Mouse (Mus musculus): Measurements from ENCODE around the gene Tmem116. TPM values are rescaled to one million over a fixed set of nuclear protein-coding genes. Genes with fewer than 3 reads are reported as not detected.

The Tmem116 gene
- polyA plus RNA-seq, 1 experiment = 3.7 TPM

GRCm38 (mm10) chr5:121452906-121453305, 1.2 kb downstream of the Tmem116 start:
- Histone ChIP-seq H3K27ac (replicated peaks; ENCODE audit: low read depth, low read length) (peak overlapping the region; percentile 99), H3K4me1 (ENCODE audit: control insufficient read depth, insufficient read depth, insufficient read length, low read length) (peaks cover 10% of the 10 kb centered on the region), H3K4me3 (ENCODE audit: insufficient read depth, low read depth, low read length) (peak overlapping the region; percentile 76)

DNA sequence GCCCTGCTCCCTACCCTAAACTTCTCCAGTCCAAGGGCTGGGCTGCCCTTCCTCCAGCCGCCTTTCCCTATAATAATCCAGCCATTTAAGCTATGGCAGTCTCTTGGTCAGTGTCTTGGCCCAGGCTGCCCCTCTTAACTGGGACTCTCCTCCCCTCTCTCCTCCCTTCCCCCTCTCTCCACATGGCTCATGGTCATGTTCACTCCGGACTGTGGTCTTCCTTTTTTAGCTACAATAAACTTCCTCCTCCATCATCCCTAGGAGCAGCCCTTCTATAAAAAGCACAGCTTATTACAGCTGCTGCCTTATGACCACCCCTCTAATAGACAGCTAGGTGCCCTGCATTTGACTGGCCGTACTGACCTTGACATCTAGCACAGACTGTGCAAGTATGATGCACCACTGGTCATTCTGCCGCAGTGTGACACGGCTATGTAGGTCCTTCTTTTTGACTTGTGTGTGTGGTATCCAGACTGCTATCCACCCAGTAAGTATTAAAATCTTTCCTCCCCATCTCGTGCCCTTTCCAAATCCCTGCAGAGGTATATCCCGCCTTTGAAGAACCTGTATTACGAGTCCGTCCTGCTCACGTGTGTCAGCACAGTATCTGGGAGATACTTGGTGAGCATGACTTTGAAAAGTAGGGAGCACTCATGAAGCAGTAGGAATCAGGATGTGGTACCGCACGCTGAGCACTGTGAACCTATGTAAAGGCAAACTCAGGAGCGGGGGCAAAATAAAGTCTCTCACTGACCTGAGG, 2.2 kb downstream of the Tmem116 start:
- Histone ChIP-seq H3K4me1 (ENCODE audit: control insufficient read depth, insufficient read depth, insufficient read length, low read length) (peaks cover 10% of the 10 kb centered on the region), H3K27ac (replicated peaks; ENCODE audit: low read depth, low read length) (peak overlapping the region; percentile 42)

DNA sequence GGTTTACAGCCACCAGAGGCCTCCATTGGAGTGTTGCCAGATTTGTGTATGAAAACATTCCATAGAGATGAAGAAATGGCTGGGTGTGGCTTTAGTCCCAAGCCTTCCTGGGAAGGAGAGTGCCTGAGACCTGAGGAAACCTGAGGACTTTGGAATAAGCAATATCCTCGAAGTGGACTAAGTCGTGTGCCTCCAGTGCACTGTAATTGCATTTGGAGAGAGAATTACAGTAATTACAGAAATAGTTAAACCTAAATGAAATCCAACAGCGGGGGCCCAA, 2.8 kb downstream of the Tmem116 start:
- Histone ChIP-seq H3K4me1 (ENCODE audit: control insufficient read depth, insufficient read depth, insufficient read length, low read length) (peaks cover 10% of the 10 kb centered on the region), H3K27ac (replicated peaks; ENCODE audit: low read depth, low read length) (no peak overlapping the region; the same call in 1 of the 2 replicates), H3K4me3 (ENCODE audit: insufficient read depth, low read depth, low read length) (no peak overlapping the region)

More for the DNA sequence above, 2.2 kb downstream of the Tmem116 start:
- no peak overlapping the region for H3K4me3 ChIP-seq (ENCODE audit: insufficient read depth, low read depth, low read length)

- Histone ChIP-seq H3K4me1 (ENCODE audit: control insufficient read depth, insufficient read depth, insufficient read length, low read length) (peaks cover 10% of the 10 kb centered on the region), H3K27ac (replicated peaks; ENCODE audit: low read depth, low read length) (no peak overlapping the region), H3K4me3 (ENCODE audit: insufficient read depth, low read depth, low read length) (no peak overlapping the region)
These were observed 4.0 kb downstream of the Tmem116 start for GRCm38 (mm10) chr5:121455510-121456265.

- Histone ChIP-seq H3K4me1 (ENCODE audit: control insufficient read depth, insufficient read depth, insufficient read length, low read length) (no peaks in the 10 kb centered on the region), H3K4me3 (ENCODE audit: insufficient read depth, low read depth, low read length) (no peak overlapping the region), H3K27ac (replicated peaks; ENCODE audit: low read depth, low read length) (no peak overlapping the region)
These were observed 9.9 kb downstream of the Tmem116 start for GRCm38 (mm10) chr5:121461339-121462170.

- no peak overlapping the region for H3K27ac ChIP-seq (replicated peaks; ENCODE audit: low read depth, low read length)
- no peaks in the 10 kb centered on the region for H3K4me1 ChIP-seq (ENCODE audit: control insufficient read depth, insufficient read depth, insufficient read length, low read length)
- no peak overlapping the region for H3K4me3 ChIP-seq (ENCODE audit: insufficient read depth, low read depth, low read length)
These were observed 10.4 kb downstream of the Tmem116 start for GRCm38 (mm10) chr5:121462171-121462502.

DNA sequence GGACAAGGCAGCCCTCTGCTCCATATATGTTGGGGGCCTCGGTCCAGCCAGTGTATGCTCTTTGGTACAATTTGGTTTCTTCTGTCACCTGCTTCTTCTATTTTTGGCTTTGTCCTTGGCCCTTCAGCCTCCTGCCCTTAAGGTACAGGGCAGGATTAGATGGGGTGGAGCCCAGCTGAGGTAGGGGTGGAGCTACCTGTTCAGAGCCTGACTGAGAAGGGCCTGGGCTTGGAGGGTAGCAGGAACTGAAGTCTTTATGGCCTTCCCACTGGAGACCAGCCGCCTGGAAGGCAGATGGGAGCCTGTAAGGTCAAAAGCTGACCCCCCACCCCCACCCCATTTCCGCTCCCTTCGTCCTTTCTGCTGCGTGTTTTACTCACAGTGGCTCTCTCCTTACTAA, 11.3 kb downstream of the Tmem116 start:
- Histone ChIP-seq H3K4me1 (ENCODE audit: control insufficient read depth, insufficient read depth, insufficient read length, low read length) (no peaks in the 10 kb centered on the region), H3K27ac (replicated peaks; ENCODE audit: low read depth, low read length) (no peak overlapping the region), H3K4me3 (ENCODE audit: insufficient read depth, low read depth, low read length) (no peak overlapping the region)

GRCm38 (mm10) chr5:121463601-121464250, 12.0 kb downstream of the Tmem116 start:
- Histone ChIP-seq H3K27ac (replicated peaks; ENCODE audit: low read depth, low read length) (no peak overlapping the region), H3K4me1 (ENCODE audit: control insufficient read depth, insufficient read depth, insufficient read length, low read length) (no peaks in the 10 kb centered on the region), H3K4me3 (ENCODE audit: insufficient read depth, low read depth, low read length) (no peak overlapping the region)

DNA sequence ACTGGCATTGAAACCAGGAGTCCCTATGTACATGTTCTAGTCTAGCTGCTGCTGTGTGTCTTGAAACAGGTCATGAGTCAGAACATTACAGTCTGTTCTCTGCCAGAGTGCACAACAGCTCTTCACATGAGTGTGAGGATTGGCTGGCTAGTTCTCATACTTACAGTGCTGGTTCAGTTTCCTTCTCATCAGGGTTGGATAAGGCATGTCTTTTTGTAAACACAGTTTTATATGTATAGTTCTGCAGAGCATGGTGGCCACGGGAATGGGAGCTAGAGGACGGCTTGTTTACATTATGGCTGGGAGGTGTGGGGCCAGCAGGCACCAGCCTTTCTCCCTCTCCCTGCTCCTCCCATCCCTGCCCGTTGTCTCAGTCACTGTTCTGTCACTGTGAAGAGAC, 17.9 kb downstream of the Tmem116 start:
- no peak overlapping the region for H3K27ac ChIP-seq (replicated peaks; ENCODE audit: low read depth, low read length)
- no peak overlapping the region for H3K4me3 ChIP-seq (ENCODE audit: insufficient read depth, low read depth, low read length)
- no peaks in the 10 kb centered on the region for H3K4me1 ChIP-seq (ENCODE audit: control insufficient read depth, insufficient read depth, insufficient read length, low read length)

DNA sequence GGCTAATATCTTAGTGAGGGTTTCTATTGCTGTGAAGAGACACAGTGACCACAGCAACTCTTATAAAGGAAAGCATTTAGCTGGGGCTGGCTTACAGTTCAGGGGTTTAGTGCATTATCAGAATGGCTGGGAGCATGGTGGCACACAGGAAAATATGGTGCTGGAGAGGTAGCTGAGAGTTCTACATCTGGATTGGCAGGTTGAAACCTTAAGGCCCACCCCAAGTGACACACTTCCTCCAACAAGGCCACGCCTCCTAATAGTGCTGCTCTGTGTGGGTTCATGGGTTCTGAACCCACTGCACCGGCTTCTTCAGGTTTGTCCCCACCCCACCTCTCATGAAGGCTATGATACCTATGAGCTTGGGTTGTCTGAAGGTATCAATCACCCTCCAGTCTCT, 20.7 kb downstream of the Tmem116 start:
- Histone ChIP-seq H3K4me1 (ENCODE audit: control insufficient read depth, insufficient read depth, insufficient read length, low read length) (no peaks in the 10 kb centered on the region), H3K4me3 (ENCODE audit: insufficient read depth, low read depth, low read length) (no peak overlapping the region), H3K27ac (replicated peaks; ENCODE audit: low read depth, low read length) (no peak overlapping the region)

- H3K27ac ChIP-seq (replicated peaks; ENCODE audit: low read depth, low read length) = no peak overlapping the region
- no peaks in the 10 kb centered on the region for H3K4me1 ChIP-seq (ENCODE audit: control insufficient read depth, insufficient read depth, insufficient read length, low read length)
These were observed 22.9 kb downstream of the Tmem116 start for GRCm38 (mm10) chr5:121474610-121475009.

GRCm38 (mm10) chr5:121476040-121476439, 24.3 kb downstream of the Tmem116 start:
- H3K27ac ChIP-seq (replicated peaks; ENCODE audit: low read depth, low read length) = no peak overlapping the region
- no peaks in the 10 kb centered on the region for H3K4me1 ChIP-seq (ENCODE audit: control insufficient read depth, insufficient read depth, insufficient read length, low read length)
- H3K4me3 ChIP-seq (ENCODE audit: insufficient read depth, low read depth, low read length) = no peak overlapping the region

More at GRCm38 (mm10) chr5:121474610-121475009, 22.9 kb downstream of the Tmem116 start:
- H3K4me3 ChIP-seq (ENCODE audit: insufficient read depth, low read depth, low read length) = no peak overlapping the region

GRCm38 (mm10) chr5:121477680-121478079, 26.0 kb downstream of the Tmem116 start:
- no peak overlapping the region for H3K27ac ChIP-seq (replicated peaks; ENCODE audit: low read depth, low read length)
- no peak overlapping the region for H3K4me3 ChIP-seq (ENCODE audit: insufficient read depth, low read depth, low read length)
- no peaks in the 10 kb centered on the region for H3K4me1 ChIP-seq (ENCODE audit: control insufficient read depth, insufficient read depth, insufficient read length, low read length)

DNA sequence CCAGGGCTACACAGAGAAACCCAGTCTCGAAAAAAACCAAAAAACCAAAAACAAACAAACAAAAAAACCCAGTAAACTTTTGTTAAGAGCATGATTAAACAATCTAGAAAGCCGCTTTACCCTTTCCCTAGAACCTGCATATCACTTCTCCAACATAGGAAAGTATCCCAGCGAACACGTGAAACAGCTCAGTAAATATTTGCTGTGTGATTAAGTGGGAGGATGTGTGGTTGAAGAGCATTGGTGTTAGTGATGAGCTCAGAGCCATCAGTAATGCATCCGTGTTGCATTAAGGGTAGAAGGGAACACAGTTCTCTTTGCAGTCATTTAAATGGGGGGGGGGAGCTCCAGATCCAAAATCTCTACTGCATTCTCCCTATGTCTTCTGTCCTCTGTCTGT, 33.1 kb downstream of the Tmem116 start:
- Histone ChIP-seq H3K4me1 (ENCODE audit: control insufficient read depth, insufficient read depth, insufficient read length, low read length) (no peaks in the 10 kb centered on the region), H3K4me3 (ENCODE audit: insufficient read depth, low read depth, low read length) (no peak overlapping the region), H3K27ac (replicated peaks; ENCODE audit: low read depth, low read length) (no peak overlapping the region)

GRCm38 (mm10) chr5:121493305-121493704, 41.6 kb downstream of the Tmem116 start:
- no peak overlapping the region for H3K4me3 ChIP-seq (ENCODE audit: insufficient read depth, low read depth, low read length)
- H3K4me1 ChIP-seq (ENCODE audit: control insufficient read depth, insufficient read depth, insufficient read length, low read length) = no peaks in the 10 kb centered on the region
- no peak overlapping the region for H3K27ac ChIP-seq (replicated peaks; ENCODE audit: low read depth, low read length)

Data from brown adipose tissue, adult 24 weeks (tissue).